Mouse (Mus musculus): ENCODE data around the gene Nfu1. TPM values are rescaled to one million over a fixed set of nuclear protein-coding genes. Genes with fewer than 3 reads are reported as not detected.

Nfu1 gene
- total RNA-seq, 2 experiments from 2014 or later = 72.8 to 77.8 TPM

- DNase-seq = no peak
- intact Hi-C loops (cut with DNase I) = no loop called here
Measured at GRCm38 (mm10) chr6:87069195-87069900, 60.3 kb downstream of the Nfu1 start.

GRCm38 (mm10) chr6:87070641-87071040 lies 61.6 kb downstream of the Nfu1 start:
- intact Hi-C loops (cut with DNase I) = no loop called here
- DNase-seq = no peak

DNA sequence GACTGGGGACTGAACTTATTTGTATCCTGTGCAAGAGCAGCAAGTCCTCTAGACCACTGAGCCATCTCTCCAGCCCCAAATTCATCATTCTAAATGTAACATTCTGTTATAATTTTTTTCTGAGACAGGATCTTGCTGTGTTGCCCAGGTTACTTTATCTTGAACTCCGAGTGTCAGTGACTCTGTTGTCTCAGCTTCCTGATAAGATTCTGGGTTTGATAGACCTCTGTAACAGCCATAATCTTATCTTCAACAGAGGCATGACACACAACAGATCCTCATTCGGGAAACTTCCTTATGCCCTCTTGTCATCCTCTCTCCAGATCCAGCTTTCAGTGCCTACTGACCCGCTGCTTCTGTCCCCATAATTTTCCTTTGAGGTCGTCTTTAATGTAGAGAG lies 63.7 kb downstream of the Nfu1 start:
- intact Hi-C loops (cut with DNase I) = no loop called here
- no peak for DNase-seq

- no peak for DNase-seq
- intact Hi-C loops (cut with DNase I) = no loop called here
Measured at GRCm38 (mm10) chr6:87075092-87075685, 66.2 kb downstream of the Nfu1 start.

Other genes with a start within 250 kb of the Nfu1 start
- 10 to 100 TPM; 38.5 to 39.6 TPM for gene Anxa4, start 215.7 kb upstream of the Nfu1 start, total RNA-seq (2021)
- 100 to 1,000 TPM in 1 of 2 experiments, 10 to 100 TPM in 1; 95.7 to 103 TPM for gene Aak1, start 159.7 kb upstream of the Nfu1 start, total RNA-seq (2021)
- gene Gfpt1, start 33.6 kb downstream of the Nfu1 start, total RNA-seq (2021) = 10 to 100 TPM; 18.2 to 19.6 TPM
- gene D6Ertd527e, start 95.5 kb downstream of the Nfu1 start, total RNA-seq (2021) = not detected